Mouse (Mus musculus): Measurements from ENCODE around the gene Cdk1. TPM values are rescaled to one million over a fixed set of nuclear protein-coding genes. Genes with fewer than 3 reads are reported as not detected.
"Not testable (repeated sequence)": the region's sequence is repeated elsewhere in the genome, so short reads cannot be mapped to it uniquely, and the experiment has no call there.

Cdk1 gene
- polyA plus RNA-seq, 1 experiment from 2014 or later: 181 TPM

- no peaks in the 10 kb centered on the region for H3K27me3 ChIP-seq
- no peaks in the 10 kb centered on the region for H3K9me3 ChIP-seq
- no peak overlapping the region for H3K27ac ChIP-seq
- H3K4me2 ChIP-seq (replicated peaks): no peak overlapping the region
- 90% methylated on average over 14 of the region's 14 CpGs for WGBS
- H3K9ac ChIP-seq (replicated peaks): no peak overlapping the region
- H3K4me3 ChIP-seq (replicated peaks): no peak overlapping the region
- no peaks in the 10 kb centered on the region for H3K4me1 ChIP-seq (replicated peaks)
- H3K36me3 ChIP-seq: no peaks in the 10 kb centered on the region
- no peak for ATAC-seq
Observed at GRCm38 (mm10) chr10:69372061-69372460, 19.3 kb upstream of the Cdk1 start.

- Histone ChIP-seq H3K4me3 (replicated peaks) (no peak overlapping the region), H3K4me1 (replicated peaks) (no peaks in the 10 kb centered on the region), H3K4me2 (replicated peaks) (no peak overlapping the region), H3K9ac (replicated peaks) (no peak overlapping the region), H3K27me3 (no peaks in the 10 kb centered on the region), H3K27ac (no peak overlapping the region), H3K9me3 (no peaks in the 10 kb centered on the region), H3K36me3 (no peaks in the 10 kb centered on the region)
- 16% methylated on average over 10 of the region's 10 CpGs for WGBS
- no peak for ATAC-seq
Observed at GRCm38 (mm10) chr10:69371441-69371840, 18.7 kb upstream of the Cdk1 start.

GRCm38 (mm10) chr10:69369321-69369720 is 16.6 kb upstream of the Cdk1 start:
- ATAC-seq: no peak
- no peaks in the 10 kb centered on the region for H3K27me3 ChIP-seq
- H3K9ac ChIP-seq (replicated peaks): no peak overlapping the region
- no peaks in the 10 kb centered on the region for H3K4me1 ChIP-seq (replicated peaks)
- no peaks in the 10 kb centered on the region for H3K36me3 ChIP-seq
- 88% methylated on average over 6 of the region's 6 CpGs for WGBS
- H3K4me2 ChIP-seq (replicated peaks): no peak overlapping the region
- no peaks in the 10 kb centered on the region for H3K9me3 ChIP-seq
- no peak overlapping the region for H3K27ac ChIP-seq
- H3K4me3 ChIP-seq (replicated peaks): no peak overlapping the region

- no peak overlapping the region for H3K4me3 ChIP-seq (replicated peaks)
- H3K27me3 ChIP-seq: no peaks in the 10 kb centered on the region
- no peaks in the 10 kb centered on the region for H3K4me1 ChIP-seq (replicated peaks)
- WGBS: 80% methylated on average over 13 of the region's 13 CpGs
- ATAC-seq: no peak
- no peaks in the 10 kb centered on the region for H3K36me3 ChIP-seq
- H3K9ac ChIP-seq (replicated peaks): no peak overlapping the region
- H3K4me2 ChIP-seq (replicated peaks): no peak overlapping the region
- H3K9me3 ChIP-seq: no peaks in the 10 kb centered on the region
- H3K27ac ChIP-seq: no peak overlapping the region
Observed at GRCm38 (mm10) chr10:69366877-69367387, 14.2 kb upstream of the Cdk1 start.

- Histone ChIP-seq H3K27me3 (no peaks in the 10 kb centered on the region), H3K4me1 (replicated peaks) (no peaks in the 10 kb centered on the region), H3K27ac (no peak overlapping the region), H3K4me2 (replicated peaks) (no peak overlapping the region), H3K9ac (replicated peaks) (no peak overlapping the region), H3K36me3 (no peaks in the 10 kb centered on the region), H3K4me3 (replicated peaks) (no peak overlapping the region), H3K9me3 (no peaks in the 10 kb centered on the region)
- no peak for ATAC-seq
- 94% methylated on average over 11 of the region's 11 CpGs for whole genome bisulfite sequencing
Observed at GRCm38 (mm10) chr10:69366208-69366607, 13.5 kb upstream of the Cdk1 start.

GRCm38 (mm10) chr10:69359666-69360065 is 6.9 kb upstream of the Cdk1 start:
- Histone ChIP-seq H3K36me3 (no peaks in the 10 kb centered on the region), H3K4me3 (replicated peaks) (no peak overlapping the region), H3K27me3 (no peaks in the 10 kb centered on the region), H3K4me1 (replicated peaks) (no peaks in the 10 kb centered on the region), H3K9me3 (no peaks in the 10 kb centered on the region), H3K27ac (no peak overlapping the region), H3K4me2 (replicated peaks) (no peak overlapping the region), H3K9ac (replicated peaks) (no peak overlapping the region)
- no peak for ATAC-seq
- WGBS: 87% methylated on average over 1 of the region's 1 CpGs

- H3K4me3 ChIP-seq (replicated peaks): peak overlapping the region; percentile 68; the same call in 1 of the 2 replicates
- ATAC-seq: peak; percentile 51; the same call in 1 of the 2 replicates
- WGBS: 42% methylated on average over 5 of the region's 5 CpGs
- H3K36me3 ChIP-seq; H3K9me3 ChIP-seq; H3K9ac ChIP-seq (replicated peaks); H3K27ac ChIP-seq; H3K27me3 ChIP-seq: not testable (repeated sequence)
- H3K4me2 ChIP-seq (replicated peaks): peak overlapping the region; percentile 94
- peaks cover 36% of the 10 kb centered on the region for H3K4me1 ChIP-seq (replicated peaks)
Observed at GRCm38 (mm10) chr10:69353086-69353479, 345 bp upstream of the Cdk1 start.

- Histone ChIP-seq H3K36me3 (0 out of 2 replicates have a peak, but pooled peaks cover under 1% of the 10 kb centered on the region), H3K9me3 (no peaks in the 10 kb centered on the region), H3K27me3 (no peaks in the 10 kb centered on the region), H3K4me1 (replicated peaks) (peaks cover 36% of the 10 kb centered on the region), H3K4me2 (replicated peaks) (peak overlapping the region; percentile 94), H3K4me3 (replicated peaks) (peak overlapping the region; percentile 68), H3K27ac (no peak overlapping the region), H3K9ac (replicated peaks) (peak overlapping the region; percentile 72)
- under 1% methylated on average over 11 of the region's 11 CpGs for WGBS
- no peak for ATAC-seq
Observed at GRCm38 (mm10) chr10:69351842-69352211, 911 bp downstream of the Cdk1 start.

GRCm38 (mm10) chr10:69351071-69351841 is 1.5 kb downstream of the Cdk1 start:
- Histone ChIP-seq H3K4me1 (replicated peaks) (peaks cover 36% of the 10 kb centered on the region), H3K27ac (no peak overlapping the region), H3K36me3 (0 out of 2 replicates have a peak, but pooled peaks cover 6% of the 10 kb centered on the region), H3K27me3 (no peaks in the 10 kb centered on the region), H3K4me3 (replicated peaks) (peak overlapping the region; percentile 68), H3K9me3 (no peaks in the 10 kb centered on the region), H3K9ac (replicated peaks) (peak overlapping the region; percentile 72), H3K4me2 (replicated peaks) (peak overlapping the region; percentile 94)
- ATAC-seq: no peak
- WGBS: 28% methylated on average over 12 of the region's 12 CpGs

GRCm38 (mm10) chr10:69348206-69348605 is 4.5 kb downstream of the Cdk1 start:
- Histone ChIP-seq H3K4me1 (replicated peaks) (peaks cover 36% of the 10 kb centered on the region), H3K9ac (replicated peaks) (no peak overlapping the region), H3K9me3 (no peaks in the 10 kb centered on the region), H3K36me3 (peaks cover 22% of the 10 kb centered on the region), H3K4me2 (replicated peaks) (no peak overlapping the region), H3K4me3 (replicated peaks) (no peak overlapping the region), H3K27me3 (no peaks in the 10 kb centered on the region), H3K27ac (no peak overlapping the region)
- WGBS: 69% methylated on average over 8 of the region's 8 CpGs
- no peak for ATAC-seq

GRCm38 (mm10) chr10:69342328-69342727 is 10.4 kb downstream of the Cdk1 start:
- H3K4me2 ChIP-seq (replicated peaks): no peak overlapping the region
- WGBS: 92% methylated on average over 9 of the region's 9 CpGs
- H3K27ac ChIP-seq: no peak overlapping the region
- H3K27me3 ChIP-seq: no peaks in the 10 kb centered on the region
- no peak overlapping the region for H3K9ac ChIP-seq (replicated peaks)
- H3K9me3 ChIP-seq: no peaks in the 10 kb centered on the region
- H3K4me1 ChIP-seq (replicated peaks): no peaks in the 10 kb centered on the region
- no peak for ATAC-seq
- peaks cover 53% of the 10 kb centered on the region for H3K36me3 ChIP-seq
- no peak overlapping the region for H3K4me3 ChIP-seq (replicated peaks)

- H3K9ac ChIP-seq (replicated peaks): no peak overlapping the region
- H3K4me1 ChIP-seq (replicated peaks): no peaks in the 10 kb centered on the region
- no peaks in the 10 kb centered on the region for H3K9me3 ChIP-seq
- no peak overlapping the region for H3K4me3 ChIP-seq (replicated peaks)
- H3K27ac ChIP-seq: no peak overlapping the region
- H3K36me3 ChIP-seq: peaks cover 56% of the 10 kb centered on the region
- no peak overlapping the region for H3K4me2 ChIP-seq (replicated peaks)
- ATAC-seq: no peak
- WGBS: 76% methylated on average over 6 of the region's 6 CpGs
- no peaks in the 10 kb centered on the region for H3K27me3 ChIP-seq
Observed at GRCm38 (mm10) chr10:69341570-69342227, 11.0 kb downstream of the Cdk1 start.

All from midbrain, embryonic 13.5 days (tissue).